Mouse (Mus musculus): Measurements from ENCODE around the gene Supt16.
A peak's percentile ranks its signal among the peaks of the same experiment; 100 is the strongest.

Gene Supt16

GRCm38 (mm10) chr14:52197156-52197878 lies at the start of gene Supt16:
TSS of gene Supt16 (minus strand) at chr14:52197416.
- DNase-seq (ENCODE audit: low read depth, low spot score): peak; percentile 75

GRCm38 (mm10) chr14:52246129-52246528 lies 48.9 kb upstream of the Supt16 start:
- no peak for DNase-seq (ENCODE audit: low read depth, low spot score)

- no peak for DNase-seq (ENCODE audit: low read depth, low spot score)
These were observed 47.5 kb upstream of the Supt16 start for GRCm38 (mm10) chr14:52244690-52245042.

- peak; percentile 100 for DNase-seq (ENCODE audit: low read depth, low spot score)
These were observed 46.9 kb upstream of the Supt16 start for GRCm38 (mm10) chr14:52244041-52244689.

GRCm38 (mm10) chr14:52236216-52236615 lies 39.0 kb upstream of the Supt16 start:
- no peak for DNase-seq (ENCODE audit: low read depth, low spot score)

GRCm38 (mm10) chr14:52235165-52235564 lies 37.9 kb upstream of the Supt16 start:
- DNase-seq (ENCODE audit: low read depth, low spot score): no peak

GRCm38 (mm10) chr14:52232249-52232648 lies 35.0 kb upstream of the Supt16 start:
- no peak for DNase-seq (ENCODE audit: low read depth, low spot score)

DNA sequence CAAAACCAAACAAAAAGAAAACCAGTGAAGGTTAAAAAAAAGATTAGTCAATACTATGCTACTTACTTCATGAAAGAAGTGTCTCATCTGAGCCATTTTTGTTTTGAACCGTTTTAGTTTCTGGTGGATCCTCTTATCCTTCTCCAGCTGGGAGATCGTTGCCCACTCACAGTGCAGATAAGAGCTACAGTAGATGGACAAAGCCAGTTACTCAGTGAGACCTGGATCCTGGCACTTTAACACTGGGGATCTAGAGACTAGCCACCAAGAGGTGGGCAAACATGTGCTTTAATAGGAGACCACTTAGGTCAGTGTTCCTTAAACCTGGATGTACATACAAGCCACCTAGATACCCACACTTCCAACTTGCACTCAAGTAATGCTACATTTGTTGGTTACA lies 28.8 kb upstream of the Supt16 start:
- no peak for DNase-seq (ENCODE audit: low read depth, low spot score)

- no peak for DNase-seq (ENCODE audit: low read depth, low spot score)
These were observed 20.0 kb upstream of the Supt16 start for GRCm38 (mm10) chr14:52217261-52217660.

- no peak for DNase-seq (ENCODE audit: low read depth, low spot score)
These were observed 2.2 kb upstream of the Supt16 start for GRCm38 (mm10) chr14:52199412-52199811.

DNA sequence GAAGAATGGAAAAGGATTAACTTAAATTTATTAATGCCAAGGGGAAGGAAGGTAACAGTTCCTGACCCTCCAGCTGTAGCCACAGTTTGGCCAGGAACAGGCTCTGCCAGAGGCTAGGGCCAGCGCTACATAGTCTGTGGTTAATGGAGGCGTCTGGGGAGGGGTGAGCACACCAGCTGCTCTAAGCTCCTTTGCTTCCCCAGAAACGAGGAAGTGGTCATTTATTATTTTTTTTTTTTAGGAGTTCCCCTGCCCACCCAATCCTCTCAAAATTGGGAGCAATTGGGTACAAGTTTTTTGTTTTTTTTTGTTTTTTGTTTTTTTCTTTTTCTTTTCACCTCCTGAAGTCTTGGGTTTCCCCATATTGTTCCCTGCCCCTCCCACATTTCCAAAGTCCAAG lies 925 bp upstream of the Supt16 start:
- DNase-seq (ENCODE audit: low read depth, low spot score): no peak

DNA sequence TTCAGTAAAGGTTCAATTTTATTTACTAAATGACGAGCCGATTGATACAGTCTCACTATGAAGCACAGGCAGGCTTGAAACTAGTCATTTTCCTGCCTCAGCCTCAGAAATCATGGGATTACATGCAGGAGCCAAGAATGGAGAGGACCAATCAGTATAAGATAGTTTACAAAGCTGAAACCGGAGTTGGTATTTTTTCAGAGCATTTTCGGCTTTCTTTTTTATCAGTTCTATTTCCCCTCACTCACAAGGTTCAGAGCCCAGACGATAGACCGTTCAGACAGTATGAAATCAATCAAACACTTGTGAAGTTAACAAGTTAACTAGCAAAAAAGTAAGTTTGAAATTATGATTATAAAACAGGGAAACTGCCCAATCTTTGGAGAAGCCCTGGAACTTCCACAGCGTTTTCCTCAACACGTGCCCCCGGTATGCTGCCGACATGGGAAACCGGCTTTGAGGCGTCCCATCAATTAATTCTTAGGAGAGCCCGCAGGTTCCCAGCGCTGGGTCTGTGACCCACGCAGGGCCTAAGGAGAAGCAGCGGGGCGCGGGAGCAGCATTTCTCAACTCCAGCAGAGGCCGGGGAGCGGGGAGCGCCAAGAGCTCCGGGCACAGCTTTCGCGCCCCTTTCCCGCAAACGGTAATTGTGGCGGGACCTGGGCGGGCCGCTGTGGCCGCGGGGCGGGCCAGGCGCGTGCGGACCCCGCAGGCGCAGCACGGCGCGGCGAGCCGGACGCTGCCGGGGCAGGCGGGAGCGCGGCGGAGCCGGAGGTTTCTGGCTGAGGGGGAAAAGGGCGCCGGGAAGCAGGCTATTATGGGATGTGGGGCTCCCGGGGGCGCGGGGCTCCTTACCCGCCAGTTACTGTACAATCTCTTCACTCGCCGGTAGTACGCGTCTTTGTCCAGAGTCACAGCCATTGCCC lies 723 bp downstream of the Supt16 start:
- no peak for DNase-seq (ENCODE audit: low read depth, low spot score)

DNA sequence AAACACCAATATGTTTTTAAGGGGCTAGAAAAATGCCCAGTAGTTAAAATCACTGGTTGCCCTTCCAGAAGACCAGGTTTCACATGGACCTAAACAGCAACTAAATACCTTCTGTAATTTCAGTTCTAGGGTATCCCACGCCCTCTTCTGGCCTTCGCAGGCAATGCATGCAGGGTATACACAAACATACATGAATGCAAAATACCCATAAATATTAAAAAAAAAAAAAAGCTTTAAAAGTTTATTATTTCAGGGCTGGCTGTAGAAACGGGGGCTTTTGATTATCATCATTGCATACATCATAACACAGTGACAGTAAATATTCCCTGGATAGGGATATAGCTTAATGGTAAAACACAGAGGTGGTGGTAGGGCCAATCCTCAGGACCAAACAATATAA lies 1.5 kb downstream of the Supt16 start:
- no peak for DNase-seq (ENCODE audit: low read depth, low spot score)

DNA sequence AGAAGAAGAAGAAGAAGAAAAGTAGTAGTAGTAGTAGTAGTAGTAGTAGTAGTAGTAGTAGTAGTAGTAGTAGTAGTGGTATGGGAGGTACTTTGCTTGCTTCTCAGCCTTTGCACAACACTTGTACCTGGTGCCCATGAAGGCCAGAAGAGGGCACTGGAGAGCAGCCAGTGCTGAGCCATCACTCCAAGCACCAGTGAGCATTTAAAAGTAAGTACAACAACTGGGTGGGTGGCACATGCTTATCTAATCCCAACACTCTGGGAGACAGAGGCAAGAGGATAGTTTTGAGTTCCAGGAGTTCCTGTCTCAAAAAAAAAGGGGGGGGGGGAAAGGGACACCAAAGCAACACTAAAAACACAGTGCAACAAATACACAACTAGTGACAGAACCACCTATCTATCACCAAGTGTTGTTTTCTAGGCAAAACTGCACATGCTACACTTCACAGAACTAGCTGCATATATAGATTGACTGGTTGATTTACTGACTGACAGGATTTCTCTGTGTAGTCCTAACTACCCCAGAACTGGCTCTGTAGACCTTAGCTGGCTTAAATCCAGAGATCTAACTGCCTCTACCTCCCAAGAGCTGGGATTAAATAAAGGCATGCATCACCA lies 6.4 kb downstream of the Supt16 start:
- no peak for DNase-seq (ENCODE audit: low read depth, low spot score)

- no peak for DNase-seq (ENCODE audit: low read depth, low spot score)
These were observed 7.7 kb downstream of the Supt16 start for GRCm38 (mm10) chr14:52189519-52189918.

DNA sequence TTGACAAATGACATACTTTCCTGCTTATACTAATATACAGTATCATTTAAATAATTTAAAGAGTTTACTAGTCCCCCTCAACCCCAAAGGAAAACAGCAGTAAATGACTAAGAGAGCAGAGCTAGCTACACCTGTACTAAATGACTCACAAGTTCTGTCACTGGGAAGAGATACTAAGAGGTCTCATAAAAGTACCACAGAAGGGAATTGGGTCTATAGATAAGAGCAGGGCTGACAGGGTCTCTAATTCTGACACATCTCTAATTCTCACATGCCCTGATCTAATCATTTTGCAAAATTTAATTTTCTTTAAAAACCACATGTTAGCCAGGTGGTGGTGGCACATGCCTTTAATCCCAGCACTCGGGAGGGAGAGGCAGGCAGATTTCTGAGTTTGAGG lies 8.4 kb downstream of the Supt16 start:
- DNase-seq (ENCODE audit: low read depth, low spot score): no peak

- no peak for DNase-seq (ENCODE audit: low read depth, low spot score)
These were observed 30.6 kb downstream of the Supt16 start for GRCm38 (mm10) chr14:52166571-52166970.

DNA sequence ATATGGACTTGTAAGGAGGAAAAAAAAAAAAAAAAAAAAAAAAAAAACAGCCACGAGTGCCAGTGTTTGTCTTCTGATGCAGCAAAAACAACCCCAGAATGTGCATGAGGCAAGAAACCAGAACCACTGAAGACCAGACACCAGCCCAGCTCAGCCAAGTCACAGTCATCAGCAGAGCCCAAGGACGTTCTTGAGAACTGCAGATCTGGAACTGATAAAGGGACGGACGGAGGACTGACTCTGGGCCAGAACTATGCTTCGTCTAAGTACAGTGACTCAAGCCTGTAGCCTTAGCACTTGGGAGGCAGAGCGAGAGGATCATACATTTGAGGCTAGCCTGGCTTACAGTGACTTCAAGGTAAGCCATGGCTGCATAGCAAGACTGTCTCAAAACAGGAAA lies 36.3 kb downstream of the Supt16 start:
- no peak for DNase-seq (ENCODE audit: low read depth, low spot score)

DNA sequence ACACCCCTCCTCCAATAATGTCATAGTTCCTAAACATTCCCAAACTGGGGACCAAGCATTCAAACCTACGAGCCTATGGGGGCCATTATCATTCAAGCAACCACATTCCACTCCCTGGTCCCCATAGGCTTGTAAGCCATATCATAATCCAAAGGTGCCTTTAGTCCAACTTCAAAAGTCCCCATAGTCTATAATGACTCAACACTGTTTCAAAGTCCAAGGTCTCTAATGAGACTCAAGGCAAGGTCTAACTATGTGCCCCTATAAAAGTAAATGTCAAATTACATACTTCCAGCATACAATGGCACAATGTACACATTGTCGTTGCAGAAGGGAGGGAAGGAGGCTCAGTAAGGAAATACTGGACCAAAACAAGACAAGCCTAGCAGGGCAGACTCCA lies 42.2 kb downstream of the Supt16 start:
- DNase-seq (ENCODE audit: low read depth, low spot score): no peak

DNA sequence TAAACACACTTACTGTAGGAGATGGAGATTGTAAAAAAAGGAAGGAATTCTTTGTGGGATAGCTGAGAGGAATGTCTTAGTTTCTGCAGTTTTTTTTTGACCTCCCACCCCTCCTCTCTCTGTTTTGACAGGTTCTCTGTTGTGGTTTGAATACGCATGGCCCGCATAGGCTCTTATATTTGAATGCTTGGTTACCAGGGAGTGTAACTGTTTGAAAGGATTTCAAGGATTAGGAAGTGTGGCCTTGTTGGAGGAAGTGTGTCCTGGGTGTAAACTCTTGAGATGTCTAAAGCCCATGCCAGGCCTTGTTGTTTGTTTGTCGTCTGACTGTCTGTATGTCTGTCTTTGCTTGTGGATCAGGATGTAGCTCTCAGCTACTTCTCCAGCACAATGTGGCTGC lies 44.6 kb downstream of the Supt16 start:
- DNase-seq (ENCODE audit: low read depth, low spot score): no peak

GRCm38 (mm10) chr14:52152179-52152578 lies 45.0 kb downstream of the Supt16 start:
- DNase-seq (ENCODE audit: low read depth, low spot score): no peak

DNA sequence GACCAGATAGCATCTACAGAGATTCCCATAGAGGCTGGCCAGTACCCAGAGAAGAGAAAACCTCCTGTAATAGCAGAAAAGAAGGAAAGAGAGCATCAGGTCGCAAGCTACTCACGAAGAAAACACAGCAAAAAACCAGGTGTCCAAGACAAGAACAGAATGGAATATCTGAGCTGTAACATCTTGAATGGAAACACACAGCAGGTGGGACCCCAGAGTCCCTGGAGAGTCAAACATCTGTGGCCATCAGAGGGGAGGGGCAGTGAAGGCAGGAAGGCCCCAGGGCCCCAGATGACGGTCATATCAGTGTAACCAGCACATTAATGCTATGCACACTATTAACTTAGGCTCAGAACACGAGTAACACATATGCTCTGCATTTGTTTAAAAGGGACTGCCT lies 47.3 kb downstream of the Supt16 start:
- no peak for DNase-seq (ENCODE audit: low read depth, low spot score)

Data from retina, postnatal 7 days (tissue).